Mouse (Mus musculus) left cerebral cortex, adult 2 months (tissue): ENCODE measurements around the gene Nfia. TPM values are rescaled to one million over a fixed set of nuclear protein-coding genes. Genes with fewer than 3 reads are reported as not detected.

Experiments used
- DNase-seq, 2 experiments: peaks; one replicate each; pipeline ENCODE4 v3.0.0; 2021 to 2022; ENCODE audit warnings: low spot score in 2 of 2, mixed read lengths in 1 of 2; ENCODE audit errors: extremely low spot score in 1 of 2
- H3K27ac ChIP-seq: fragments of 200-600 bp; 2 replicates; pipeline ENCODE4 v1.8.1; 2022
- H3K4me3 ChIP-seq: fragments of 200-600 bp; 2 replicates; pipeline ENCODE4 v1.8.1; 2022
- CTCF ChIP-seq: fragments of 200-600 bp; IDR thresholded peaks from 2 replicates; pipeline ENCODE4 v1.8.1; 2022; ENCODE audit warnings: antibody characterized with exemption, mild to moderate bottlenecking, moderate library complexity
- intact Hi-C: fragments of 180-260 bp; cut with DNase I; formaldehyde crosslinking; loops from one replicate; pipeline ENCODE4 v1.15.1; 2025
- total RNA-seq, 2 experiments: library from RNA; stranded (reverse); gene quantifications; 2 replicates each; pipeline ENCODE4 v1.2.3; 2021

Gene Nfia
- total RNA-seq, 2 experiments from 2014 or later: 58.1 to 62.5 TPM

DNA sequence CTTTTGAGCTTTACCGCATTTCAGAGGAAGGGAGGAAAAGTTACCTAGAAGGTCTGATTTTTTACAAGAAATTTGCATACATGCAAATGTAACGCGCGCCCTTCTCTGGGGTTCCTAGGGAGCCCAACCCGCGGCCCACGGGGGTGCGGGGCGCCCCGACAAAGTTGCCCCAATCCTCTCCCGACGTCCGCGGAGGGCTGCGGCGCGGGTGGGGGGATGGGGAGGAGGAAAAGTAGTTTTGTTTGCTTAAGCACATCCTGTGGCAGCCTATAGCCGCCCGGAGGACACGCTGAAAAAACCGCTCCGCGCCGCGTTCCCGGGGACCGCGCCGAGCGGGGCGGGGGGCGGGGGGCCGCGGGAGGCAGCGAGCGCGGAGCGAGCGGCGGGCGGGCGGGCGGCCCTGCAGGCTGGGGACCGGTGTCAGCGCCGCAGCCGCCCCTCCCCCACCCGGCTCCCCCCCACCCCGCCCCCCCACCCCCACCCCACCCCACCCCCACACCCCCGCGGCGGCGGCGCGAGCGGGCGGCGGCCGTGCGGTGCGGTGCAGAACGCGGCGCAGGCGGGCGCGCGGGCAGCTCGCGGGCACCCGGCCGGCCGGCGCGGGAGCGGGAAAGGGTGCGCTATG, 4.7 kb downstream of the Nfia start:
- intact Hi-C loops: loop anchor here (2.0 to 10.0 kb wide), 4 partner anchors 132 to 465 kb away; no protein-coding TSS in a partner anchor
- TF ChIP-seq CTCF: no peak
- DNase-seq: peak; percentile 38 to 50
- H3K4me3 ChIP-seq: peak overlapping the region; percentile 81
- H3K27ac ChIP-seq: peak overlapping the region; percentile 88

- intact Hi-C loops: loop anchor here (2.0 to 10.0 kb wide), 5 partner anchors 91 to 465 kb away; no protein-coding TSS in a partner anchor
These were observed 5.2 kb downstream of the Nfia start, which contains the start of gene E130114P18Rik for GRCm38 (mm10) chr4:97777706-97778176. E130114P18Rik (minus strand) TSS chr4:97778078.

DNA sequence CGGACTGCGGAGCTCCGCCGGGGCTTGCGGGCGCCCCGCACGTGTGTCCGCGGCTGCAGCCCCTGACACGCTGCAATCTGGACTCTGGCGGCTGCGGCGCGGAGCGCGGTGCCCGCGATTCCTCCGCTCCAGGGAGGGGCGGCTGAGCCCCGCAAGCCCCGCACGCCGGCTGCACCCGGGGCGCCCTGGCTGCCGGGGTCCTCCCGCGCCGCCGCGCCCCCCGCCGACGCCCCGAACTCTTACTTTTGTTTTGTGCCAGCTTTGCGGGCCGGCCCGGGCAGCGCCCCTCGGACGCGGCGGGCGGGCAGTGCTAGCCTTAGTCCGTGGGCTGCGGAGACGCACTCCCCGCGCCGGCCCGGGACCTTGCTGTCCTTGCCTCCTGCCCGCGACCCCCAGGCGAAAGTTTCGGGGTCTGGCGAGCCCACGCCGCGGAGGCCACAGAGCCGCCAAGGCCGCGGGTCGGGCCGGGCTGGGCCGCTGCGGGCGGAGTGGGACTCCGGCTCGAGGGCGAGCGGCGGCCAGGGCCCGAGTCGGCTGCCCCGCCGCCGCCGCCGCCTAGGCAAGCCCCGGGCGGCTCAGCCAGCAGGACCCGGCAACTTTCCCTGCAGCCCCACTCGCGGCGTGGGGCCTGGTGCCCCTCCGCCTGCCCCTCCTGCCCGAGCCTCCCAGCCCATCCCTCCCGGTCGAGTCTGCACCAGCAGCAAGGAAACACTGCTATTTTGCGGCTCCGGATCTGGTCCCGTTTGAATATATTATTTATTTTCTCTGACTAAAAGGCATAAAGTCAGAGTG, 5.9 kb downstream of the Nfia start:
- H3K27ac ChIP-seq: peak overlapping the region; percentile 88
- peak overlapping the region; percentile 81 for H3K4me3 ChIP-seq
- no peak for TF ChIP-seq CTCF
- intact Hi-C loops: loop anchor here (2.0 to 10.0 kb wide), 4 partner anchors 90 to 464 kb away; no protein-coding TSS in a partner anchor
- DNase-seq: peak in 1 of 2 experiments; percentile 31

More at GRCm38 (mm10) chr4:97777706-97778176, 5.2 kb downstream of the Nfia start, which contains the start of gene E130114P18Rik:
- peak within 1 kb of the TSS; percentile 81 for H3K4me3 ChIP-seq
- peak within 1 kb of the TSS; percentile 88 for H3K27ac ChIP-seq
- DNase-seq: peak; percentile 36 to 45
- TF ChIP-seq CTCF: no peak

DNA sequence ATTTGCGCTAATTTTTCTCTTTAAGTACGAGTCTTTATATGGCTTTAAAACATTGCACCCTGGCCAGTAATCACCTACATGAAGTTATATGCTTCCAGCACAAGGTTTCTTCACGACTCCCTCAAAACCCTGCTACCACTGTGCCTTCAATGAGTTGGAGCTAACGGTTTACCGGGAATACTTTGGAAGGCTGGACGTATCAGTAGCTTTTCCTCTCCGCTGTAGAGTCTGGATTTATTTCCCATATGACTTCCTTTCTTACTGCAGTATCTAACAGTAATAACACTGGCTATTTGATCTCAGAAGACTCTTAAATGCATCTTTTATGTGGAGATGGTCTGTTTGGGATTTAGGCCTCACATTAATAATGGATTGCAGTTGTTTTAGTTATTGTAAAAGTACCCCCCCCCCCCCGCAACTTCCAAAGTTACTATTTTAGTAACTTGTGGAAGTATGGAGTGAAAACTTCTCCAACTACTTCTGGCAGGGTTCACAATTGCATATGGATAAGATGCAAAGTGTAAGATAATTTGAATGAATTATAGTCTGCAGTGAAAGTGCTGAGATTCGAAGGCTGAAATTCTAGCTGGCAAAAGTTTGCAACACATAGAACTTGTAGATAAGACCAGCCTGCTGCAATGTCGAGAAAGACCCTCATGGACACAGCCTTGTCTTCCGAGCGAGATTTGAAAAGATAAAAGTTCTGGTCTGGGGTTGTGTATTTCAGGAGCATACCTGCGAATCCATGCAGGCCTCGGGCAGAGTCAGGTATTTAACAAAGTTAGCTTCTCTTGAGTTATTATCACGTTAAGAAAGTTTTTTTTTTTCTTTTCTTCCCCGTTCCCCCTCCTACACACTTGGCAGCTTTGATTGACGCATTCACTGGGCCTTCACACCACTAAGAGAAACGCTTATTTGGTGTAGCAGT, 6.7 kb downstream of the Nfia start:
- DNase-seq: no peak
- peak overlapping the region; percentile 81 for H3K4me3 ChIP-seq

GRCm38 (mm10) chr4:97780024-97780423, 7.5 kb downstream of the Nfia start:
- intact Hi-C loops: no loop called here
- DNase-seq: no peak
- peak overlapping the region; percentile 88 for H3K27ac ChIP-seq
- TF ChIP-seq CTCF: no peak
- peak overlapping the region; percentile 81 for H3K4me3 ChIP-seq

More for the DNA sequence above, 6.7 kb downstream of the Nfia start:
- intact Hi-C loops: loop anchor here (2.0 to 10.0 kb wide), 4 partner anchors 90 to 463 kb away; no protein-coding TSS in a partner anchor
- TF ChIP-seq CTCF: no peak
- peak overlapping the region; percentile 88 for H3K27ac ChIP-seq

DNA sequence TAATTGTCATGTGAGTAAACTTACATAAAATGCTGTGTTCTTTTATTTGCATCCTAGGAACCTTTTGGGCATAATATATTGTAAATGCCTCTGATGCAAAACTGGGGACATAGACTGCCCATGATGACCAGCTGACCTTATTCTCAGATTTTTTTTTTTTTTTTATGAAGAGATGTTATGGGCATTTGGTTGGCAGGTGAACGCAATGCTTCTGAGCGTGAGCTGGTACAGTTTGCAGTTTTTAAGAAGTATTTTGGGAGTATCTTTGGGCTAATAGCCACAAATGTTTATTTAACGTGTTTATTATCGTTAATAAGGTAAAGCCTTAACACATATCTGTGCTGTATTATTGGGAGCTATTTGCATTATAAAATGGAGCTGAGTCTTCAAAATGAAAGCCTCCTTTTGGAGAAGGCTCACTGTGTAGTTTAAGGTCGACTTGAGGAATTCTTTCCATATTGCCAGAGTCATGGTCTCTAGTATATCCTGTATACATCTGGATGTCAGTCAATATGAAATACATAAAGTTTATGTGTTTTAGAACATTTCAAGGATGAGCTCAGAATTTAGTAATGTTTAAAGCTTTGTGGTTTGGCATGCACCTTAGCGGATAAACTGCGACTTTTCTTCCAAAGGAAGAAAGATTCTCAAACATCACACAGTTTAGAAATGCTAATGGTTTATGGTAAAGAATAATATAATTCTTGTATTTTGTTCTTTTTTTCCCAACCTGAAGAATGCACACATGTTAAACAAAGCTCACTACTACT, 8.3 kb downstream of the Nfia start:
- DNase-seq: no peak
- TF ChIP-seq CTCF: no peak
- peak overlapping the region; percentile 81; the same call in 1 of the 2 replicates for H3K4me3 ChIP-seq
- peak overlapping the region; percentile 88; the same call in 1 of the 2 replicates for H3K27ac ChIP-seq
- intact Hi-C loops: no loop called here

- intact Hi-C loops: no loop called here
- no peak for DNase-seq
- no peak for TF ChIP-seq CTCF
- Histone ChIP-seq H3K27ac (no peak overlapping the region), H3K4me3 (no peak overlapping the region)
These were observed 9.5 kb downstream of the Nfia start for GRCm38 (mm10) chr4:97782069-97782468.

DNA sequence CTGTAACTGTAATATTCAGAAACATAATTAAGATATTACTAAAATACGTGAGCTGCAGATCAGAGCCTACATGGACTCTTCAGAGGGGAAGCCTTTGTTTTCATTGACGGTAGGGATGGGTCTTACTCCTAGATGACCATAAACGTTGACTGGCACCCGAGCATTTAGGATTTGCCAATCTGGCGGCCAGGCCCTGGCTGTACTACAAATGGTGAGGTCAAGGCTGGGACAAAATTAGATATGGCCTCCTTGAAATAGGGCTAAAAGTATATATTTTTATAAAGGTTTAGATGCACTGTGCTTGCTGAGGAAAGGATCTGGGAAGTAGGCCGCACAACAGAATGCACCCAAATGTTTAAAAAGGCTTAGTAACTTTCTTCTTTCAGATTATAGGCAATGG, 10.0 kb downstream of the Nfia start:
- no peak overlapping the region for H3K4me3 ChIP-seq
- H3K27ac ChIP-seq: peak overlapping the region; percentile 47; the same call in 1 of the 2 replicates
- DNase-seq: no peak
- intact Hi-C loops: no loop called here
- TF ChIP-seq CTCF: no peak

- no peak for DNase-seq
- TF ChIP-seq CTCF: no peak
These were observed 10.7 kb downstream of the Nfia start for GRCm38 (mm10) chr4:97783073-97783879.

GRCm38 (mm10) chr4:97784236-97784635, 11.7 kb downstream of the Nfia start:
- H3K4me3 ChIP-seq: no peak overlapping the region
- no peak for DNase-seq

More at GRCm38 (mm10) chr4:97783073-97783879, 10.7 kb downstream of the Nfia start:
- Histone ChIP-seq H3K4me3 (no peak overlapping the region), H3K27ac (peak overlapping the region; percentile 47; the same call in 1 of the 2 replicates)
- intact Hi-C loops: no loop called here

More at GRCm38 (mm10) chr4:97784236-97784635, 11.7 kb downstream of the Nfia start:
- no peak for TF ChIP-seq CTCF
- no peak overlapping the region; the same call in 1 of the 2 replicates for H3K27ac ChIP-seq
- intact Hi-C loops: no loop called here
